Mouse (Mus musculus) bone marrow macrophage, adult 2 months (primary cell): Measurements from ENCODE around the gene Map3k5.

Source experiments
- CTCF ChIP-seq: IDR thresholded peaks from 2 replicates; pipeline ENCODE4 v1.5.1; 2012; ENCODE audit warnings: low read depth, mild to moderate bottlenecking, low read length, moderate library complexity
- POLR2A ChIP-seq: IDR thresholded peaks from 2 replicates; pipeline ENCODE4 v1.6.1; 2012; ENCODE audit warnings: mild to moderate bottlenecking, low read depth, low read length, borderline replicate concordance

DNA sequence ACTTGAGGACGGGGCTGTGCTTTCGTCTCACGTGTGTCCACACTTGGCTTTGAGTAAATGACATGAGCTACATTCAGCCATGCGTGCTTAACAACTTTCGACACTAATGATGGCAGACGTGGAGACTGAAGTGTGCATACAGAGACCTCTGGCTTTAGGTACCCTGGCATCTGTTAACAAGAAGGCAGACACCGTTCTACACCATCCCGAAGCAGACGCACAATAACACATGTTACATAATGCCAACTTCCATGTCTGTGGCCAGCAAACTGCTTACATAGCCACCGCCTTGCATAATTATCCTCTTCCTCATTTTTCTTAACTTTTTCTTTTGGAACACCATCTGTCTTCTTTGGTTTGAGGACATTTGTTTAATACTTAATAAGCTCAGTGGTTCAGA lies 123.8 kb downstream of the Map3k5 start:
- TF ChIP-seq CTCF (no peak), POLR2A (no peak)
